Mouse (Mus musculus) heart, embryonic 12.5 days (tissue): ENCODE measurements around the gene Slco1b2. TPM values are rescaled to one million over a fixed set of nuclear protein-coding genes. Genes with fewer than 3 reads are reported as not detected.
"Not testable (repeated sequence)": the region's sequence is repeated elsewhere in the genome, so short reads cannot be mapped to it uniquely, and the experiment has no call there.

Source experiments
- ATAC-seq: fragments of 200-750 bp; cut with Nextera tagmentation; 2 replicates; pipeline ENCODE4 v1.8.0; 2017; ENCODE audit warnings: moderate TSS enrichment, moderate library complexity; ENCODE audit not compliant: insufficient number of reproducible peaks, low FRiP score
- H3K27ac ChIP-seq: fragments of 300-500 bp; sonication (generic); 2 replicates; pipeline ENCODE4 v1.5.1; 2016; ENCODE audit warnings: mild to moderate bottlenecking, moderate library complexity; ENCODE audit not compliant: poor library complexity, severe bottlenecking
- H3K27me3 ChIP-seq: fragments of 300-500 bp; sonication (generic); replicated peaks from 2 replicates; pipeline ENCODE4 v1.6.1; 2016; ENCODE audit warnings: mild to moderate bottlenecking, moderate library complexity
- H3K36me3 ChIP-seq: fragments of 300-500 bp; sonication (generic); 2 replicates; pipeline ENCODE4 v1.6.1; 2016; ENCODE audit warnings: mild to moderate bottlenecking, moderate library complexity
- H3K4me1 ChIP-seq: fragments of 300-500 bp; sonication (generic); replicated peaks from 2 replicates; pipeline ENCODE4 v1.6.1; 2016; ENCODE audit warnings: mild to moderate bottlenecking
- H3K4me2 ChIP-seq: fragments of 300-500 bp; sonication (generic); 2 replicates; pipeline ENCODE4 v1.6.1; 2016; ENCODE audit warnings: mild to moderate bottlenecking, moderate library complexity
- H3K4me3 ChIP-seq: fragments of 300-500 bp; sonication (generic); 2 replicates; pipeline ENCODE4 v1.5.1; 2016; ENCODE audit warnings: mild to moderate bottlenecking
- H3K9ac ChIP-seq: fragments of 300-500 bp; sonication (generic); 2 replicates; pipeline ENCODE4 v1.6.1; 2016; ENCODE audit warnings: mild to moderate bottlenecking, moderate library complexity
- H3K9me3 ChIP-seq: fragments of 300-500 bp; sonication (generic); replicated peaks from 2 replicates; pipeline ENCODE4 v1.6.1; 2016; ENCODE audit warnings: mild to moderate bottlenecking, moderate library complexity
- WGBS: fragments of 180-500 bp; shearing (Covaris S2); methylation state at CpG from one replicate; pipeline ENCODE4 v1.1.7; 2016; 5-methylcytosine and 5-hydroxymethylcytosine counted together
- polyA plus RNA-seq: library from polyadenylated mRNA; unstranded; fragments of >200 nt; fragmentation: Nextera tagmentation; extraction: Ambion mirVana; gene quantifications from 2 replicates; pipeline ENCODE4 v1.2.1, GENCODE M21; 2016

The Slco1b2 gene
- polyA plus RNA-seq: not detected in 2 replicates

GRCm38 (mm10) chr6:141629291-141629690 is at the start of gene Slco1b2:
Gene Slco1b2, plus strand, starts transcription at chr6:141629518.
- H3K9ac ChIP-seq: no peak within 1 kb of the TSS
- no peaks in the 10 kb centered on the region for H3K9me3 ChIP-seq
- no peaks in the 10 kb centered on the region for H3K27me3 ChIP-seq
- 73% methylated on average over 3 of the region's 3 CpGs for WGBS
- no peak within 1 kb of the TSS for H3K4me2 ChIP-seq
- no peaks in the 10 kb centered on the region for H3K4me1 ChIP-seq
- no peaks in the 10 kb centered on the region for H3K36me3 ChIP-seq
- no peak for ATAC-seq
- no peak within 1 kb of the TSS for H3K4me3 ChIP-seq
- no peak within 1 kb of the TSS for H3K27ac ChIP-seq

- Histone ChIP-seq H3K4me2 (no peak overlapping the region), H3K27me3 (no peaks in the 10 kb centered on the region), H3K4me1 (no peaks in the 10 kb centered on the region), H3K36me3 (no peaks in the 10 kb centered on the region), H3K9ac (no peak overlapping the region), H3K4me3 (no peak overlapping the region), H3K9me3 (no peaks in the 10 kb centered on the region), H3K27ac (no peak overlapping the region)
- 83% methylated on average over 1 of the region's 1 CpGs for WGBS
- no peak for ATAC-seq
Measured at GRCm38 (mm10) chr6:141584791-141585403, 44.4 kb upstream of the Slco1b2 start.

DNA sequence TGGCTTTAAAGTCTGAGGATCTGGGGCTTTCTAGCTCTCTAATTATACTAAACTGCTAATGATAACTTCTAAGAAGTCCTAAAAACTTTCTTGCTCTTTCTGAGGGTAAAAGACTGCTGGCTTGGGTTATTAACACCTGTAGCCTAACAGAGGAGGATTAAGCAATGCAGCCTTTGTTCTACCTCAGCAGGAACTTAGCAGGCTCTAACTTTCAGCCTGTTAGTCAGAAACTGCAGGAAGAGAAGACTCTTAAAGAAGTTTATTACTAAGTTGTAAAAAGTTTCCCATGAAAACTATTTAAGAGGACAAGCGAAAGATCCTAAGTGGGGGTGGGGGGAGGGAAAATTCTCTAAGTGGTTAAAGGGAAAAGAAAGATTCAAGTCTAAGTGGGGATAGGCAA is 39.3 kb upstream of the Slco1b2 start:
- Histone ChIP-seq H3K4me1 (no peaks in the 10 kb centered on the region), H3K4me2 (no peak overlapping the region), H3K27ac (no peak overlapping the region), H3K9me3 (no peaks in the 10 kb centered on the region), H3K27me3 (no peaks in the 10 kb centered on the region), H3K9ac (no peak overlapping the region), H3K36me3 (no peaks in the 10 kb centered on the region), H3K4me3 (no peak overlapping the region)
- WGBS: 36% methylated on average over 1 of the region's 1 CpGs
- no peak for ATAC-seq

DNA sequence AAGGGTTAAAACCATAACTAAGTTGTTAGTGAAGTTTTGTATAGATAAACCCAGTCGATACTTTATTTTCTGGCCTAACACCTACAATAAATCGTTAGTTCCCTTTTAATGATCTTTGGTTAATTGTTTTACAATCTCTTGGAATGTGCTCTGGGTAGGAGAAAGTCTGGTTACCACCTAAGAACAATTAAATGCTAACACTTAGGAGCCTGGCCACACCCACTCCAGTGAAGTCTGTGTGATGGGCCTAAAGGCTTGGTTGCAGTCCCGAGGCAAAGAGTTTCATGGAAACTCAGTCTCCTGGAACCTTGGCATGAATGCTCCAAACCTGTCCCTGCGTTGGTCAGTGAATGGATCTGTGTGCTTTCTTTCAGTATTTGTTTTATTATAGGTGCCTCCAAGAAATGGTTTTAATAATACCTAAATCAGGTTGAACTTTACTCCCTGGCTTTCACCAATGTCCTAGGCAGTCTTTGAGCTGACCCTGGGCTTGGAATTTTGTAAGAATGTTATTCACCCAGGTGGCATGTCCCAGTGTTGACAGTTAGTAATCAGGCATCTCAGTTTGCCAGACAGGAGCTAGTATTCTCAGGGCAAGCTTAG is 38.6 kb upstream of the Slco1b2 start:
- ATAC-seq: not testable (repeated sequence)

DNA sequence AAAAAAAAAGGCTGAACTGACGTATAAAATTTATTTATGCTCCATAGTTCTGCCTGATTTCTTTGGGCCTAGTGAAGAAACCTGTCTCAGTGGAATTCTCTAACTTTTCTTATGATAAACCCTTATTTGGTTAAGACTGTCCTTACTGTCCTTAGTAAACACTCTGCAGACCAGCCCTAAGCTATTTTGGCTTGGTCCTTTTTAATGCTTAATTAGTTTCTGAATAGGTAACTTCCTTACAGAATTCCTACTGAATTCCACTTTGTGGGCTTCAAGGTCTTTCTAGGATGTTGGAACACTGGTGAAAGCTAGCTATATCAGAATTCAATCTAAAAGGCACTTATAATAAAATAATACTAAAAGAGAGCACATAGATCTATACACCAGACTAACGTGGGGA is 33.2 kb upstream of the Slco1b2 start:
- 77% methylated on average over 2 of the region's 2 CpGs for WGBS
- Histone ChIP-seq H3K4me2 (no peak overlapping the region), H3K9me3 (peaks cover 11% of the 10 kb centered on the region), H3K4me1 (no peaks in the 10 kb centered on the region), H3K36me3 (no peaks in the 10 kb centered on the region), H3K27me3 (no peaks in the 10 kb centered on the region), H3K9ac (no peak overlapping the region), H3K27ac (no peak overlapping the region), H3K4me3 (no peak overlapping the region)
- no peak for ATAC-seq

More for the DNA sequence above, 38.6 kb upstream of the Slco1b2 start:
- not testable (repeated sequence) for H3K4me2 ChIP-seq, H3K9me3 ChIP-seq, H3K36me3 ChIP-seq, H3K4me1 ChIP-seq, H3K27ac ChIP-seq, H3K9ac ChIP-seq, H3K4me3 ChIP-seq, H3K27me3 ChIP-seq
- WGBS: 57% methylated on average over 4 of the region's 4 CpGs

GRCm38 (mm10) chr6:141597037-141597436 is 32.3 kb upstream of the Slco1b2 start:
- ATAC-seq: no peak
- no peak overlapping the region for H3K4me2 ChIP-seq
- H3K36me3 ChIP-seq: no peaks in the 10 kb centered on the region
- no peak overlapping the region for H3K4me3 ChIP-seq
- 90% methylated on average over 2 of the region's 2 CpGs for WGBS
- no peak overlapping the region for H3K27ac ChIP-seq
- no peak overlapping the region for H3K9ac ChIP-seq
- peaks cover 11% of the 10 kb centered on the region for H3K9me3 ChIP-seq
- no peaks in the 10 kb centered on the region for H3K27me3 ChIP-seq
- H3K4me1 ChIP-seq: no peaks in the 10 kb centered on the region

DNA sequence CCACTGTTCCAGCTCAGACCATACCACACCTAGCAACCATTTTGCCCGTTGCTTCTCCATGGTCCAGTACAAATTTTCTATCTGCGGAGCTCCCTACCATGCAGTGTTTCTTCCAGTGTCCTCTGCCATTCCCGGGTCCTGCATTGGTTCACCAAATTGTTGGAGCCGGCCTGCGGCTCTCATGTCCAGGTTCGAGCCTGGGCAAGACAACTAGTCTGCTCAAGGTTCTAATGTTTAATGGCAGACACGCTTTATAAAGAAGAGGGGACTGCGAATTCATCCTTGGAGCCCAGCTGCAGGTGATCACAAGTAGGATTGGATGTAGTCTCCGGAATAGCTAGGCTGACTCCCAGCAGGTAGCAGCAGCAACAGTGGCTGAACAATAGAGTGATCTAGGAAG is 28.4 kb upstream of the Slco1b2 start:
- H3K27me3 ChIP-seq: no peaks in the 10 kb centered on the region
- no peak for ATAC-seq
- no peak overlapping the region for H3K4me2 ChIP-seq
- no peaks in the 10 kb centered on the region for H3K4me1 ChIP-seq
- H3K36me3 ChIP-seq: no peaks in the 10 kb centered on the region
- H3K9ac ChIP-seq: no peak overlapping the region
- H3K4me3 ChIP-seq: no peak overlapping the region
- no peak overlapping the region for H3K27ac ChIP-seq
- H3K9me3 ChIP-seq: peaks cover 11% of the 10 kb centered on the region
- 61% methylated on average over 9 of the region's 9 CpGs for WGBS

DNA sequence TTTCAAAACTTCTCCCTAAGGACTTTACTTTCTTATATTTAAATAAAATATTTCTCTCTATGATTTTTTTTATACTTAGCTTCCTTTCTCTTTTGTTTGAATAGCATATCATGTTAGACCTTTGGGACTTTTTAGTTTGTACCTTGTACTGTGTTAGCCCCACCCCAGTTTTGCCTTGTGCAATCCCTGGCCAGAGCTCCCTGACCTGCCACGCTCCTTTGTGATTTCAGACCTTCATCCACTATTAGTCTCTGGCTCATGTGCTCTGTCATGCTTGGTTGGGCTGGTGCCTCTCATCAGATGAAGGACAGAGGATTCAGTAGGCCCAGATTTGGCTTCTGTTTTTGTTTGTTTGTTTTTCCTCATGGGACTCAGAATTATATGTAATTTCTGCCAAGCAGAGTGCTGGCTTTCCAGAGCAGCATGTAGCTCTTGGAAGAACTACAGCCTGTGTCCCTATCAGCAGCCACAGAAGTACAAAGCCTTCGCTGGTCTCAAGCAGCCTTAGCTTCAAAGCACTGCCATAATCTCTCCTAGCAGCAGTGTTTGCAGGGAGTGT is 18.5 kb upstream of the Slco1b2 start:
- no peaks in the 10 kb centered on the region for H3K36me3 ChIP-seq
- H3K27ac ChIP-seq: no peak overlapping the region
- no peaks in the 10 kb centered on the region for H3K9me3 ChIP-seq
- H3K27me3 ChIP-seq: no peaks in the 10 kb centered on the region
- H3K4me2 ChIP-seq: no peak overlapping the region
- ATAC-seq: no peak
- whole genome bisulfite sequencing: 59% methylated on average over 2 of the region's 2 CpGs
- no peaks in the 10 kb centered on the region for H3K4me1 ChIP-seq
- no peak overlapping the region for H3K9ac ChIP-seq
- H3K4me3 ChIP-seq: no peak overlapping the region

DNA sequence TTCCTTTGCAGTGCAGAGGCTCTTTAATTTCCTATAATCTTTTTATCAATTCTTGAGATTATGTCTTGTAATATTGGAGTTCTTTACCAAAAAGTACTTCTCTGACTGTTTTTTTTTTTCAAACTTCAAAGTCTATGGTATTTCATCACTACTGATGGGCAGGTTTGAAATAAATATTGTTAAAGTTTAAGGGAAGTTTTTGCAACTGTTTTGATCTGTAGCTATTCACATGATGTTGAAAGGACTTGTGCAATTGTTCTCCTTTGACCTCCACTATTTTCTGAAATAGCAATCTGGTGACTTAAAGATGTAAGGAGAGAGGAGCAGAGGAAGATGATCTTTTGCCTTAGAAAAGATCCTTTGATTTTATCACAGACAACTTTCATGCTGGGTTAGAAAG is 15.3 kb upstream of the Slco1b2 start:
- Histone ChIP-seq H3K9me3 (no peaks in the 10 kb centered on the region), H3K36me3 (no peaks in the 10 kb centered on the region), H3K4me1 (no peaks in the 10 kb centered on the region), H3K27ac (no peak overlapping the region), H3K4me2 (no peak overlapping the region), H3K4me3 (no peak overlapping the region), H3K9ac (no peak overlapping the region), H3K27me3 (no peaks in the 10 kb centered on the region)
- ATAC-seq: no peak

GRCm38 (mm10) chr6:141615348-141615747 is 14.0 kb upstream of the Slco1b2 start:
- H3K27ac ChIP-seq: no peak overlapping the region
- no peak for ATAC-seq
- no peak overlapping the region for H3K9ac ChIP-seq
- no peaks in the 10 kb centered on the region for H3K4me1 ChIP-seq
- H3K4me3 ChIP-seq: no peak overlapping the region
- WGBS: 79% methylated on average over 3 of the region's 3 CpGs
- no peaks in the 10 kb centered on the region for H3K27me3 ChIP-seq
- no peaks in the 10 kb centered on the region for H3K36me3 ChIP-seq
- H3K4me2 ChIP-seq: no peak overlapping the region
- no peaks in the 10 kb centered on the region for H3K9me3 ChIP-seq

- no peaks in the 10 kb centered on the region for H3K27me3 ChIP-seq
- no peaks in the 10 kb centered on the region for H3K9me3 ChIP-seq
- H3K4me2 ChIP-seq: no peak overlapping the region
- no peak for ATAC-seq
- H3K9ac ChIP-seq: no peak overlapping the region
- WGBS: 76% methylated on average over 6 of the region's 6 CpGs
- no peak overlapping the region for H3K27ac ChIP-seq
- H3K4me1 ChIP-seq: no peaks in the 10 kb centered on the region
- H3K36me3 ChIP-seq: no peaks in the 10 kb centered on the region
- no peak overlapping the region for H3K4me3 ChIP-seq
Measured at GRCm38 (mm10) chr6:141632935-141633334, 3.6 kb downstream of the Slco1b2 start.

- H3K4me1 ChIP-seq: no peaks in the 10 kb centered on the region
- H3K9me3 ChIP-seq: no peaks in the 10 kb centered on the region
- H3K36me3 ChIP-seq: no peaks in the 10 kb centered on the region
- no peaks in the 10 kb centered on the region for H3K27me3 ChIP-seq
- no peak overlapping the region for H3K4me3 ChIP-seq
- no peak for ATAC-seq
- no peak overlapping the region for H3K9ac ChIP-seq
- H3K4me2 ChIP-seq: no peak overlapping the region
- WGBS: 60% methylated on average over 2 of the region's 2 CpGs
- no peak overlapping the region for H3K27ac ChIP-seq
Measured at GRCm38 (mm10) chr6:141635250-141635649, 5.9 kb downstream of the Slco1b2 start.
